Mouse (Mus musculus) right cerebral cortex, postnatal 4 days (tissue): ENCODE measurements around the gene Fam20a.
"Not testable (repeated sequence)": the region's sequence is repeated elsewhere in the genome, so short reads cannot be mapped to it uniquely, and the experiment has no call there.

Experiments used
- DNase-seq: peaks from one replicate; pipeline ENCODE4 v3.0.0-alpha.2; 2022

The Fam20a gene

GRCm38 (mm10) chr11:109676621-109677373 is 45.3 kb downstream of the Fam20a start:
- no peak for DNase-seq

- DNase-seq = no peak
These were observed 46.3 kb downstream of the Fam20a start for GRCm38 (mm10) chr11:109675771-109676170.

- DNase-seq = no peak
These were observed 46.9 kb downstream of the Fam20a start for GRCm38 (mm10) chr11:109675208-109675607.

- DNase-seq = no peak
These were observed 47.5 kb downstream of the Fam20a start for GRCm38 (mm10) chr11:109674542-109674941.

GRCm38 (mm10) chr11:109673741-109674140 is 48.3 kb downstream of the Fam20a start:
- DNase-seq = no peak

- no peak for DNase-seq
These were observed 49.0 kb downstream of the Fam20a start for GRCm38 (mm10) chr11:109672881-109673739.

- no peak for DNase-seq
These were observed 49.7 kb downstream of the Fam20a start for GRCm38 (mm10) chr11:109672396-109672795.

- DNase-seq = no peak
These were observed 50.1 kb downstream of the Fam20a start for GRCm38 (mm10) chr11:109672021-109672324.

- no peak for DNase-seq
These were observed 50.7 kb downstream of the Fam20a start for GRCm38 (mm10) chr11:109671136-109672020.

GRCm38 (mm10) chr11:109670026-109670916 is 51.8 kb downstream of the Fam20a start:
- peak; percentile 29 for DNase-seq

GRCm38 (mm10) chr11:109669149-109669708 is 52.9 kb downstream of the Fam20a start:
- no peak for DNase-seq

- DNase-seq = no peak
These were observed 53.9 kb downstream of the Fam20a start for GRCm38 (mm10) chr11:109668115-109668725.

- DNase-seq = no peak
These were observed 54.7 kb downstream of the Fam20a start for GRCm38 (mm10) chr11:109667371-109667770.

GRCm38 (mm10) chr11:109666411-109666810 is 55.7 kb downstream of the Fam20a start:
- no peak for DNase-seq

- no peak for DNase-seq
These were observed 56.7 kb downstream of the Fam20a start for GRCm38 (mm10) chr11:109665424-109665823.

GRCm38 (mm10) chr11:109664293-109664692 is 57.8 kb downstream of the Fam20a start:
- DNase-seq = no peak

GRCm38 (mm10) chr11:109660526-109660925 is 61.6 kb downstream of the Fam20a start:
- DNase-seq = not testable (repeated sequence)

- no peak for DNase-seq
These were observed 65.8 kb downstream of the Fam20a start for GRCm38 (mm10) chr11:109656232-109656631.

- DNase-seq = no peak
These were observed 67.5 kb downstream of the Fam20a start for GRCm38 (mm10) chr11:109654581-109654980.

GRCm38 (mm10) chr11:109653201-109653600 is 68.9 kb downstream of the Fam20a start:
- no peak for DNase-seq

GRCm38 (mm10) chr11:109652505-109652904 is 69.6 kb downstream of the Fam20a start:
- no peak for DNase-seq
